Mouse (Mus musculus): ENCODE data around the gene Mageh1. TPM values are rescaled to one million over a fixed set of nuclear protein-coding genes. Genes with fewer than 3 reads are reported as not detected.
A peak's percentile ranks its signal among the peaks of the same experiment; 100 is the strongest.
"Not testable (repeated sequence)": the region's sequence is repeated elsewhere in the genome, so short reads cannot be mapped to it uniquely, and the experiment has no call there.

The Mageh1 gene
- polyA plus RNA-seq, 2 experiments = 57.2 to 64.9 TPM

GRCm38 (mm10) chrX:153007685-153008047 is 29.7 kb downstream of the Mageh1 start:
- Histone ChIP-seq H3K4me2 (replicated peaks; ENCODE audit: low read depth, low read length, severe bottlenecking) (peak overlapping the region; percentile 52), H3K9me3 (ENCODE audit: control insufficient read depth, low read length) (no peaks in the 10 kb centered on the region), H3K27me3 (ENCODE audit: control insufficient read depth, insufficient read depth, low read length) (no peaks in the 10 kb centered on the region), H3K4me3 (replicated peaks; ENCODE audit: low read length) (peak overlapping the region; percentile 51), H3K27ac (replicated peaks; ENCODE audit: low read depth, low read length) (no peak overlapping the region), H3K4me1 (ENCODE audit: control insufficient read depth, insufficient read depth, low read length) (no peaks in the 10 kb centered on the region), H3K36me3 (ENCODE audit: control insufficient read depth, insufficient read depth, low read length) (no peaks in the 10 kb centered on the region), H3K9ac (ENCODE audit: low read depth, low read length, severe bottlenecking) (peak overlapping the region; percentile 66; the same call in 1 of the 2 replicates)
- no peak for TF ChIP-seq POLR2A (IDR thresholded peaks at IDR 0.05; ENCODE audit: borderline replicate concordance, extremely low read depth, insufficient read depth, insufficient read length)
- ATAC-seq (ENCODE audit: low FRiP score, low read depth) (peak; percentile 35), DNase-seq (ENCODE audit: low spot score) (no peak)
- 23% methylated on average over 9 of the region's 9 CpGs for WGBS

- WGBS = 25% methylated on average over 28 of the region's 58 CpGs
- DNase-seq (ENCODE audit: low spot score) = peak; percentile 24
- Histone ChIP-seq H3K4me2 (replicated peaks; ENCODE audit: low read depth, low read length, severe bottlenecking) (peak overlapping the region; percentile 52), H3K4me3 (replicated peaks; ENCODE audit: low read length) (peak overlapping the region; percentile 51), H3K4me1 (ENCODE audit: control insufficient read depth, insufficient read depth, low read length) (no peaks in the 10 kb centered on the region), H3K9ac (ENCODE audit: low read depth, low read length, severe bottlenecking) (peak overlapping the region; percentile 66), H3K27me3 (ENCODE audit: control insufficient read depth, insufficient read depth, low read length) (no peaks in the 10 kb centered on the region), H3K36me3 (ENCODE audit: control insufficient read depth, insufficient read depth, low read length) (no peaks in the 10 kb centered on the region), H3K9me3 (ENCODE audit: control insufficient read depth, low read length) (no peaks in the 10 kb centered on the region), H3K27ac (replicated peaks; ENCODE audit: low read depth, low read length) (peak overlapping the region; percentile 74)
- ATAC-seq (ENCODE audit: low FRiP score, low read depth) = peak; percentile 89
- no peak for TF ChIP-seq POLR2A (IDR thresholded peaks at IDR 0.05; ENCODE audit: borderline replicate concordance, extremely low read depth, insufficient read depth, insufficient read length)
Observed at GRCm38 (mm10) chrX:153007021-153007684, 30.2 kb downstream of the Mageh1 start.

GRCm38 (mm10) chrX:153006387-153006841 is 31.0 kb downstream of the Mageh1 start, which contains the start of gene Usp51:
Gene Usp51, plus strand, starts transcription at chrX:153006469.
- 0 out of 2 replicates have a peak, but pooled peaks have one; percentile 51 for ATAC-seq (ENCODE audit: low FRiP score, low read depth)
- peak within 1 kb of the TSS; percentile 52 for H3K4me2 ChIP-seq (replicated peaks; ENCODE audit: low read depth, low read length, severe bottlenecking)
- H3K36me3 ChIP-seq (ENCODE audit: control insufficient read depth, insufficient read depth, low read length) = no peaks in the 10 kb centered on the region
- no peaks in the 10 kb centered on the region for H3K27me3 ChIP-seq (ENCODE audit: control insufficient read depth, insufficient read depth, low read length)
- no peaks in the 10 kb centered on the region for H3K4me1 ChIP-seq (ENCODE audit: control insufficient read depth, insufficient read depth, low read length)
- H3K27ac ChIP-seq (replicated peaks; ENCODE audit: low read depth, low read length) = peak within 1 kb of the TSS; percentile 74
- peak within 1 kb of the TSS; percentile 66 for H3K9ac ChIP-seq (ENCODE audit: low read depth, low read length, severe bottlenecking)
- peak; percentile 17 for DNase-seq (ENCODE audit: low spot score)
- TF ChIP-seq POLR2A (IDR thresholded peaks at IDR 0.05; ENCODE audit: borderline replicate concordance, extremely low read depth, insufficient read depth, insufficient read length) = no peak
- WGBS = 24% methylated on average over 23 of the region's 23 CpGs
- H3K4me3 ChIP-seq (replicated peaks; ENCODE audit: low read length) = peak within 1 kb of the TSS; percentile 51
- H3K9me3 ChIP-seq (ENCODE audit: control insufficient read depth, low read length) = no peaks in the 10 kb centered on the region

- not testable (repeated sequence) for H3K27me3 ChIP-seq (ENCODE audit: control insufficient read depth, insufficient read depth, low read length); ATAC-seq (ENCODE audit: low FRiP score, low read depth); H3K36me3 ChIP-seq (ENCODE audit: control insufficient read depth, insufficient read depth, low read length); H3K4me3 ChIP-seq (replicated peaks; ENCODE audit: low read length); DNase-seq (ENCODE audit: low spot score); H3K9ac ChIP-seq (ENCODE audit: low read depth, low read length, severe bottlenecking); H3K9me3 ChIP-seq (ENCODE audit: control insufficient read depth, low read length); H3K4me2 ChIP-seq (replicated peaks; ENCODE audit: low read depth, low read length, severe bottlenecking); H3K27ac ChIP-seq (replicated peaks; ENCODE audit: low read depth, low read length); H3K4me1 ChIP-seq (ENCODE audit: control insufficient read depth, insufficient read depth, low read length)
- no CpG with 5 or more reads among the region's 3 CpGs for WGBS
Observed at GRCm38 (mm10) chrX:152996105-152996504, 41.3 kb downstream of the Mageh1 start.

- not testable (repeated sequence) for H3K4me3 ChIP-seq (replicated peaks; ENCODE audit: low read length); H3K36me3 ChIP-seq (ENCODE audit: control insufficient read depth, insufficient read depth, low read length); ATAC-seq (ENCODE audit: low FRiP score, low read depth); H3K4me1 ChIP-seq (ENCODE audit: control insufficient read depth, insufficient read depth, low read length); DNase-seq (ENCODE audit: low spot score); H3K9me3 ChIP-seq (ENCODE audit: control insufficient read depth, low read length); H3K9ac ChIP-seq (ENCODE audit: low read depth, low read length, severe bottlenecking); H3K27me3 ChIP-seq (ENCODE audit: control insufficient read depth, insufficient read depth, low read length); H3K27ac ChIP-seq (replicated peaks; ENCODE audit: low read depth, low read length); H3K4me2 ChIP-seq (replicated peaks; ENCODE audit: low read depth, low read length, severe bottlenecking)
Observed at GRCm38 (mm10) chrX:152989852-152990251, 47.5 kb downstream of the Mageh1 start.

Other genes with a start within 250 kb of the Mageh1 start
- gene Usp51, start 31.1 kb downstream of the Mageh1 start, polyA plus RNA-seq (2012; rRNA removed) = 1.1 TPM in 2 replicates
- 1.5 and 2.1 TPM in 2 replicates for gene Usp51, start 31.1 kb downstream of the Mageh1 start, polyA plus RNA-seq (2014; fragmentation: Nextera tagmentation; extraction: Ambion mirVana)
- 0.06 and 0.10 TPM in 2 replicates for gene Foxr2, start 81.2 kb upstream of the Mageh1 start, polyA plus RNA-seq (2012; rRNA removed)
- not detected in 2 replicates for gene Foxr2, start 81.2 kb upstream of the Mageh1 start, polyA plus RNA-seq (2014; fragmentation: Nextera tagmentation; extraction: Ambion mirVana)
- gene Rragb, start 102.4 kb upstream of the Mageh1 start, polyA plus RNA-seq (2012; rRNA removed) = 9.2 and 9.3 TPM in 2 replicates
- gene Rragb, start 102.4 kb upstream of the Mageh1 start, polyA plus RNA-seq (2014; fragmentation: Nextera tagmentation; extraction: Ambion mirVana) = 1.5 and 3.2 TPM in 2 replicates
- gene Klf8, start 199.9 kb upstream of the Mageh1 start, polyA plus RNA-seq (2012; rRNA removed) = 3.9 and 5.1 TPM in 2 replicates
- gene Klf8, start 199.9 kb upstream of the Mageh1 start, polyA plus RNA-seq (2014; fragmentation: Nextera tagmentation; extraction: Ambion mirVana) = 1.3 and 1.9 TPM in 2 replicates

Measured in limb, embryonic 14.5 days (tissue).